Mouse (Mus musculus): Measurements from ENCODE around the gene Rbm19.

DNA sequence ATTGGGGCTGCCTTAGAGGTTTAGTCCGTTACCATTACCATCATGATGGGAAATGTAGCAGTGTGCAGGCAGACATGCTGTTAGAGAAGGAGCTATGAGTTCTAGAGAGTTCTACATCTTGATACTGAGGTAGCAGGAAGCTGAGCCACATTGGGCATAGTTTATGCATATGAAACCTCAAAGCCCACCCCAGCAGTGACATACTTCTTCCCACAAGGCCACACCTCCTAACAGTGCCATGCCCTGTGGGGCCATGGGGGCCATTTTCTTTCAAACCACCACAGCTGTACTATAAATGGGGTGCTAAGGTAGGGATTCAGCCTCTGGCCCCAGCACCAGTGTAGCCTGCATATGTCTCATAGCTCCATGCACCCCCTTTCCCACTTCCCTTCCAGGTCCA is 21.6 kb downstream of the Rbm19 start:
- TF ChIP-seq TAL1 (IDR thresholded peaks at IDR 0.05; ENCODE audit: low read length) (no peak), GATA1 (IDR thresholded peaks at IDR 0.05; ENCODE audit: low read length) (no peak)
